Mouse (Mus musculus) gastrocnemius, postnatal 4 days (tissue): Measurements from ENCODE around the gene Ctnnd2. TPM values are rescaled to one million over a fixed set of nuclear protein-coding genes. Genes with fewer than 3 reads are reported as not detected.

ENCODE experiments used
- DNase-seq, 2 experiments: peaks; one replicate each; pipeline ENCODE4 v3.0.0; 2021 to 2022; ENCODE audit warnings: low spot score in 2 of 2, mixed read lengths in 2 of 2
- total RNA-seq, 2 experiments: library from RNA; stranded (reverse); gene quantifications; 2 replicates each; pipeline ENCODE4 v1.2.3; 2021

Gene Ctnnd2
- total RNA-seq, 2 experiments from 2014 or later = 0.27 to 0.36 TPM

DNA sequence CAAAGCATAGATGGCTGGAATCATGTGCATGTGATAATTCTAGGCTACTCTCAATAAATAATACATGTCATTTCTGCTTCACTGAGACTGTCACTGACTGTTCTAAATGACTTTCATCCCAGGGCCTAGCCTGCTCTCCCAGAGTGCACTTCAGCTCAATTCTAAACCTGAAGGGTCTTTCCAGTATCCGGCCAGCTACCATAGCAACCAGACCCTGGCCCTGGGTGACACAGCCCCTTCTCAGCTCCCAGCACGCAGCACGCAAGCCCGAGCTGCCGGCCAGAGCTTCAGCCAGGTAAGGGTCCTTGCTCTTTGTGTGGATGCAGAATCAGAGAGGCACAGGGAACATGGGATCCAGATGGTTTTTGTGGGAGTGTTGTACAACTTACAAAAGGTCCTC, 462.1 kb downstream of the Ctnnd2 start:
- no peak for DNase-seq

DNA sequence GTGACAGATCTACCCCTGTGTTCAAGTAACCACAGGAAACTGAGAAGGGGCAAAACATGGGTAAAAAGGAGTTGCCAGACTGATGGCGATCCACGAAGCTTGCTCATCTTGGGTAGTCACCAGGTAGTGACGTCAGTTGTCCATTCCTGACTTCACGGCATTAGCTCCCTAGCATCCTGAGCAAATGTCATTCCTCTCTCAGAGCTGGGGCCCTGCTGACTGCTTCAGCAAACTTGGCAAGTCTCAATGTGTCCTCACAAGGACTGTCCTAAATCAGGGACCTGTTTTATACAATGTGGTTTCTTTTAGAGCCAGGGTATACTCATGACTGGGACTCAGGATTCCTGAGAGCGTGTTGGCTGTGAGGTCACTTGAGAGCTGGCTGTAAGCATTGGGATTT, 468.3 kb downstream of the Ctnnd2 start:
- DNase-seq = no peak

DNA sequence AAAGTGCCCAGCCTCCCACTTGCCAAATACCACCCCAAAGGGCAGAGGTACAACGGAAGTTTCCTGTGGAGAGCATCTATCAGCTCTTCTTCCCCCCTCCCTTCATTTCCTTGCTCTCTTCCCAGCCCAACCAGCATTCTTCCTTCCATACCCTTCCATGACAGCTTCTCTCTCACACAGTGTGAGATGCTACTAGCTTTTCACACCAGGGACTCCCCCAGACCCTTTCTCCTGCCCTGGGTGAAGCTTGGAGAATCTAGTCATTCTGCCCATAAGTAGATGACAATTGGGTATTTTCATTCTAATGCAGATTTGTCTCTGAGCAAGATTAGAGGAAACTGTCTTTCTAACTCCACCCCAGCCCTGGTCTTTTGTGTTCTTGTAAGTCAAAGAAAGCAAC, 473.3 kb downstream of the Ctnnd2 start:
- DNase-seq = no peak

DNA sequence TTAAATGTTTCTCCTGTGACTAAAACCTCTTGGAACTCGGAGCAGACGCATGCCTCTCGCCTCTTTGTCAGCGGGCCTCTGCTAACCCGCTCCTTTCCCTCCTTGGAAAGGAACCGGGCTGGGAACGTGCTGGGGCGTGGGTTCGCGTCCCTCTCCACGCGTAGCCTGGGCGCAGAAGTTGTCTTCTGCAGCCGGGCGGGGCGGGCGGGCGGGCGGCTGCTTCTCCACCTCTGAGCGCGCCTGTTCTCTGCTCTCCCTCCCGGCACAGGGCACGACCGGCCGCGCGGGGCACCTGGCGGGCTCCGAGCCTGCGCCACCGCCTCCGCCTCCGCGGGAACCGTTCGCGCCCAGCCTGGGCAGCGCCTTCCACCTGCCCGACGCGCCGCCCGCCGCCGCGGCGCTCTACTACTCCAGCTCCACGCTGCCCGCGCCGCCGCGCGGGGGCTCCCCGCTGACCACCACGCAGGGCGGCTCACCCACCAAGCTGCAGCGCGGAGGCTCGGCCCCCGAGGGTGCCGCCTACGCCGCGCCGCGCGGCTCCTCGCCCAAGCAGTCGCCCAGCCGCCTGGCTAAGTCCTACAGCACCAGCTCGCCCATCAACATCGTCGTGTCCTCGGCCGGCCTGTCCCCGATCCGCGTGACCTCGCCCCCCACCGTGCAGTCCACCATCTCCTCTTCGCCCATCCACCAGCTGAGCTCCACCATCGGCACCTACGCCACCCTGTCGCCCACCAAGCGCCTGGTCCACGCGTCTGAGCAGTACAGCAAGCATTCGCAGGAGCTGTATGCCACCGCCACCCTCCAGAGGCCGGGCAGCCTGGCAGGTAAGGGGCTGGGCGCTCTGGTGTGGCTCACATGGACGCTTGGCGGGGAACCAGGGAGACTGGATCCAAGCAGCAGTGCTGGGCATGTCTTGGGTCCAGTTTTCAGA, 474.4 kb downstream of the Ctnnd2 start:
- DNase-seq = peak in 1 of 2 experiments; percentile 8

DNA sequence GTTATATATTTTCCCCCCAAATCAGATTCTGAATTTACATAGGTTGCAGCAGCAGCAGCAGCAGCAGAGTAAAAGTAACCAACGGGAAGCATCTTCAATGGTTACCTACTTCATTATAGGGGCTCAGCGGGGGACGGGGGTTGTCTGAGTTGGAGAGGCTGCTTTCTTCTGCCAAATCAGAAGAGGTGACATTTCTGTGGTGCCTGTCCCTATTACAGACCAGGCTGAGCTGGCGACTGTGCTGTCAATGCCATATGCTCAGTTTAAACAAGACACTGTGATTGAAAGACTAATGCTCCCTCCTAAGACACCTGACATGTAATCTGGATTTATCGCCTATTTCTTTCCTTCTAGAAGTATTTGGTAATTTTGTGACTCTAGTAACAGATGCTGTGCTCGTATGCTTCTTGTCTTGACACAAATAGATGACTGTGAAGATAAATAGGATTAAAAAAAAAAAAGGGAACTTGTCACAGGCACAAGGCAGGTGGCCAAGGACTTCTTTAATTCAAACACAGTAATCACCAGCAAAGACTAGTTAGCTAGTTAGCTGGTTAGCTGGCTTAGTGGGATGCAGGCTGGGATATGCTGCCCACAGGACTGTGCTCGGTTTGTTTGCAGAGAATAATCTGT, 475.4 kb downstream of the Ctnnd2 start:
- no peak for DNase-seq

DNA sequence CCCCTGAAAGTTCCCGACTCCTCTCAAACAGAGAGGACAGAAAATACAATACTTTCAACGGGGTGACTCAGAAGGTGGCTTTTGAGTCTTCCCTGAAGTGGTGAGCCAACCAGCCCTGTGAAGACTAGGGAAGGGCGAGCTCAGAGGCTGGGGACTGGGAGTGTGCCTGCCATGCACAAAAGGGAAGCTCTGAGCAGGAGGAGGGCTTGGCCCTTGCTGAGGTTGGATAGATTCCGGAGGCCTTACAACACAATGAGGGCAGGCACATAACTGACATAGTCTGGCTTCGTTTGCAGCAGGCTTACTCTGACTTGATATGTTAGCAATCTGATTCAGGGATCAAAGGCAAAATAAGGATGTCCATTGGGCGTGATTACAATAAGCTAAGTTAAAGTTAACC, 477.6 kb downstream of the Ctnnd2 start:
- no peak for DNase-seq

DNA sequence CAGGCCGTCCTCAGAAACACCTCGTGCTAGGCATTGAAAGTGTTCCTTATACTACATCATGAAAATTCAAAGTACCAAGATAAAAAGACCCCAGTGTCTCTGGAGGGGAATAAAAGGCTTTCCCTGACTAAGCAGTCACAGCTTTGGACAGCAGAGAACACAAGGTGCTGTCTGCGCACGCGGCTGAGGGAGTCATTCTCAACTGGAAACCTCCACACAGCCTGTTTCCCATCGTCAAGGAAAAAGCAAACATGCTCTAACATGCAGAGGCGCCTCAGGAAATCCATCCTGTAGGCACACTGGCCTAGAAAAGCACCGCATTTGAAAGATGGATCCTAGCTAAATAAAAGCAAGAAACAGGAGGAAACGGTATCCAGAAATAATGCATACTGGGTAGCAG, 483.0 kb downstream of the Ctnnd2 start:
- no peak for DNase-seq

DNA sequence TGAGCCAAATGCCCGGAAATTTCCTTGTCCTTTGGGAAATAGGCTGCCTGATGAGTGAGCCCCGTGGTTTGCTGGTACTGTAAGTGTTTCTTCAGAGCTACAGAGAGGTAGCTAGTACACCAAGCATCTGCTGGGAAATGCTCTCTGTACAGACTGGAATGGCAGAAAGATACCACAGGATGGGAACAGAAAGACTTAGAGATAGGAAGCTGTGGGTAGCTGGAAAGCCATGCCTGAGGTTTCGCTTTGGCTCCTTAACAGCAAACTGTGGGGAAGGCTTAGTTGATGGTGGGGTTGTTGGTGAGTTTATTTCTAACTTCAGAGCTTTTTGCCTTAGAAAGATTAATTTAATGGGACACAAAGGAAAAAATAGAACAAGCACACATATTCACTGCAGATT, 485.2 kb downstream of the Ctnnd2 start:
- no peak for DNase-seq

DNA sequence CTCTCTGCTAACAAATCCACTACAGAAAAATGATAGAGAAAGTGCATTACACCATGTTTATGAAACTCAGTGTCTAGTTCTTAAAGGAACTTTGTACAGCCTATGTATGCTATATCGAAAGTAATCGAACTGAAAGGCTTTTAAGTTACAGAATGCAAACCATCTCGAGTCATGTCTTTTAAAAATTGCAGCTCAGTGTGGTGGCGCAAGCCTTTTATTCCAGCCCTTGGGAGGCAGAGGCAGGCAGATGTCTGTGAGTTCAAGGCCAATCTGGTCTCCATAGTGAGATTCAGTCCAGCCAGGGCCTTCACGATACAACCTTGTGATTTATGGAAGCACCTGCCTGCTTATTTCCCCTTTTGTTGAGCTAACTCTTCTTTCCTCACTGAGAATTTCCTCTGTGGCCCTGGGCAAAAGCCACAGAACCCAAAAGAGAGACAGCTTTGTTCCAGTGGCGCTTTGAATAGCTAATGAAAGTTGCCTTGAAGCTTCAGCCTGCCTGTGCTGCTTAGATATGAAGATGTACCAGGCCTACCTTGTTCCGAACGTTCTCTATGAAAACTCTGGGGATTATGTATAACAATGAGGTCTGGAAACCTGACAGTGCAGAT, 488.3 kb downstream of the Ctnnd2 start:
- DNase-seq = no peak

DNA sequence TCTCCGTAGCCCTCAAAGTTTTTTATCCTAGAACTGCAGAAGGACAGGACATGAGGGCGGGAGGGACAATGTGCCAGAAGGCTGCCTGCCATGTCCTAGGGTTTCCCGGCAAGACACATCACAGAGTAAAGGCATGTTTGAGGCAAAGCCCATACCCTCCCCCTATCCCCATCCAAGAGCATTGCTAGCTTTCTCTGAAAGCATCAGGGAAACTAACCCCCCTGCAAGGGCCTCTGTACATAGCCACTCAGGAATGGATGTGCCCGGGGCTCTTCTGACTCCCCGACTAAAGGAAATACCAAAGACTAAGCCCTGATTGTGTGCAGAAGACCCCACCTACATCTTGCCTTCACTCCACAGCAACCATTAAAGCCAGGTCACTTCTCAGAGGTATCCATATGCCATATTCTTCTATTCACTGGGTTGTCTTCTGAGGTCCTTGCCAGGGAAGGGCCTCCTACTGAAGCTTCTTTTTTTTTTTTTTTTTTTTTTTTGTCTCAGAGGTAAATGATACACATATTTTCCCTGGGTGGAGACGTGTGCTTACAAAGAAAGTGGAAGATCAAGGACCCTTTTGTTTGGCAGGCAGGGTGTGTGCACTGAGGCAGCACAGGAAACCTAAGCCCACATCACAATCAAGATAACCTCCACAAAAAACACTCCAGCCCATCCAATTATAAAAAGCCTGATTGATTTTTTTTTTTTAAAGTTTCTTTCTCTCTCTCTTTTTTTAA, 489.5 kb downstream of the Ctnnd2 start:
- DNase-seq = no peak

DNA sequence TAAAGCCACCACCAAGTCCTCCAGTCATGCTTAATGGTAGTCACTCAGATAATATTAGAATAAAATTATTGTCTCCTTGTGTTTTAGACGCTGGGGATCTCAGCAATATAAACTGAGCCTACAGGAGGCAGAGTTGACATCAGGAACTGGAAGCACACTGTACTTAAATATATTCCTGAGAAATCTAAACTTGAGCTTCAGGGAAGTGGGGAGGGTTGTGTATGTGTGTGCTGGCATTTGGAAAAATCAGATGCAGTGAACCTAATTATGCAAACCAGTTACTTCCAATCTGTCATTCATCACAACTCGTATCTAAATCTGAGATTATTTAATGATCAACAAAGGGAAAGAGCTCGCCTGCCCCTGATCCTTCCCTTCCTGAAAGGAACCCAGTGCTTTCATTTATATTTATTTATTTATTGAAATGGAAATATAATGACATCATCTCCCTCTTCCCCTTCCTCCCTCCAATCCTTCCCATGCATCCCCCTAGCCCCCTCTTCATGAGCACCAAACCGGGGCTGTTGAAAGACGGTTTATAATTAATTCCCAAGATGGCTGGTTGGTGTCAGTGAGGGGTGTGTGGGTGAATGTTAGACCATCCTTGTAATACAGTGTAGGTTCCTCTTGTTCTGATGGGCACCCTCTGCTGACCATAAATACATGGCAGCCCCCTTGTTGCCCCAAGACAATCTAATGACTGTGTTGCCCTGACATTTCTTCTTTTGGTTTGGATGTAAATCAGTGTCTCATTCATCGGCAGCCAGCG, 495.6 kb downstream of the Ctnnd2 start:
- no peak for DNase-seq

DNA sequence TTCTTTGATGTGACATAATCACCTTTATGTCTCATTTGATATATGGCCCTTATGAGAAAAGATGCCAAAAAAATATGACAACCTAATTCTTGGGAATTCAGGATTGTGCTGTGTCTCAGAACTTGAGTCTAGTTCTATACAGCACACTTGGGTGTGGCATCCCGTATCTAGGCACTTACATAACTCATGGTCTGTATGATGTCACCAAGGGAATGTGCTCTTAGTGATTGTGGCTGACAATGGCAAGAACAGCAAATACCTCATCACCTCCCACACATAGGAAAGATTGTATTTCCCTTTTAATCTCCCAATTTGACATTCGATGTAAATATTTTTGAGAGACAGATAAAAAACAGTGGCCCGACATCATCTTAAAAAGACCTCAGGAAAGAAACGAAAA, 509.5 kb downstream of the Ctnnd2 start:
- DNase-seq = no peak

DNA sequence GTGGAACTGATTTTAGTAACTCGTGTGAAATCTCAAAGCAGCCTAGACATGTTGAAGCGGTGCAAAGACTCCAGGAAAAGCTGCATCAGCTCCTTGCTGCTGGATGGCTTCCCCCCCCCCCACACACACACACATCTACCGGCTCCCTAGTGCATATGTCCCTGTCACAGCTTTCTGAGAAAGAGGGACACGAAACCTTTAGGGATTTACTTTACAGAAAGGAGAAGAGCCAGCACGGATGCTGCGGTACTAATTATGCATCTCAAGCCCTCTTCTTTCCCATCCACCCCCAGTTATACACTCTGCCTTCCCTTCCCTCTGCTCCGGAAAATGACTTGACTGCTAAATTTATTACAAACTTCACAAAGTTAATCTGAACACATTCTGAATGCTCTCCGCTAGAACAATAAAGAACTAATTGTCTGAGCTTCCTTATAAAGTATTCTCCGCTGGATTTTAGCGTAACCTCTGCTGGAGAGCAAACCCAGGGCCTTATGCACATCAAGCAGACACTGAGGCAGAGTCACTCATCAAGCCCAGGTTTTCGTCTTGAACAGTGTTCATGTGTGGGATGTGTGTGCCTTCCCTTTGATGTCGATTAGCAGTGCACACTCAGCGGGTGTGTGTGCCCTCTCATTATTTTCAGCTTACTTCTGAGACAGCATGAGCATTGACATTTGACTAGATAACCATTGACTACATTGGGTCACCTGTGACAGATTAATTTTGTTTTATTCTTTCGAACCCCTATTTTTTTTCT, 510.1 kb downstream of the Ctnnd2 start:
- DNase-seq = no peak

DNA sequence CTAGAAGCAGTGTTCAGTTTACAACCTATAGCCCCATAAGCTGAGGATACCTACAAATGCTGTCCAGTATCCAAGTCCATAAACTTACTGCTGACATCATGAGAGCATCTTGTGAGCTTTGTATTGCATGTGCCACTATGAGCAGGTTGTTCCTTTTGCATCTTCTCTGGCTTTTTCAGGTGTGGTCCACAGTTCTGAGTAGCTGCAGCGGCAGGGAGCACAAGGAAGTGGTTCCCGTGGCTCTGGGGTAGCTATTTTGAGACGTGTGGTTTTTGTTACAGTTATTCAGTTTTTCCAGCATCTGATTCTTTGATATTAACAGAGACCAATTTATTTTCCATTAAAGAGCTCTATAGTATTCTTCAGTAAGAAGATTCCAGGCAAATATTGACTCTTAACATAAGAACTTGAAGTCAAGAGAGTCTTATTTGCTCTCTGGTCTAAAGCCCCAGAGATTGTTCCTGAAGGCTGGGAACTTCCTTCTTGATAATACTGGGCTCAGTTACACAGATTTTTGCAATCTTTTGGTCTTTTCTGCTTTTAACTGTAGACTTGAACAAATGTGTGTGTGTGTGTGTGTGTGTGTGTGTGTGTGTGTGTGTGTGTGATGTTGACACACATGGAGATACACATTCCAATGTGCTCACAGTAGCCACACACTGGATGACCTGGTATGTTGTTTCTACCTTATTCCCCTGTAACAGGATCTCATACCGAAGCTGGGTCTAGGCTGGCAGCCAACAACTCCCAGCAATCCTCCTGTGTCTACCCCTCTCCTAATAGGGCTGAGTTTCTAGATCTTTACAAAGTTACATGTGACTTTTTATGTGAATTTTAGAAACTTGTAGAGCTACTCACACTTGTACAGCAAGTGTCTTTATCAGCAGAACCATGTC, 514.1 kb downstream of the Ctnnd2 start:
- DNase-seq = no peak

DNA sequence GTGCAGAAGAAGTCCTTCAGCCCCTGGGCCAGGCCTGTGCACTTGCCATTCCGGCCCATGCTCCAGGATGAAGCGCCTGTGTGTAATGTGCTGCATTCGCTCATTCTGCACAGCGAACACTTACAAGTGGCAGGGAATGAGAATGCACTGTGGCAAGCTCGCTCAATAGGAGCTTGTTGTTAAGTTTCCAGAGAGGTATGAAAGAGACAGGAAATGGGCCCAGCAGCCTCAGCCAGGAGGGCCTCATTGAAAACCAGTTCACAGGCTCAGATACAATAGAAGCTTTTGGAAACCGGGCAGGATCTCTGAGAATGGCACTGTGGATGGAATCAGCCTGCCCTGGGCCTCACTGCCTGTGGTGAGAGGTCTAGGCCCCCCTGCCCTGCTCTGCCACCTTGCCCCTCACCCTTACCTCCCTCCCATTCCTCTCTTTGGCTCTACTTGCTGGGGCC, 521.4 kb downstream of the Ctnnd2 start:
- DNase-seq = no peak

DNA sequence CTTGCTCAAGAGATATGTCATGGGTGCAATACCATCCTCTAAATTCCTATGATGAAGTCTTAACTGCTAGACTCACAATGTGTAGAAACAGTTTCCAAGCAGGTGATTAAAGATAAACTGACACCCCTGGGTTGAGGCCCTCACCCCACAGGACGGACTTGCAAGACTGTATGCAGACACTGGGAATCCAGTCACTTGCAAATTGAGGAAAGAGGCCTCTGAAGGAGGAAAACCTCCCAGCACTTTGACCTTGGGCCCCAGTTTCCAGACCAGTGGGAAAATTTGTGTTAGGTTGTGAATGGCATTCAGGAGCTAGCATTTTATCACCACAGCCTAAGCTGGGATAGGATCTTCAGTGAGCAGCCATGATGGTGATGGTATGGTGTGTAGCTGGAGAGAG, 521.9 kb downstream of the Ctnnd2 start:
- DNase-seq = no peak

DNA sequence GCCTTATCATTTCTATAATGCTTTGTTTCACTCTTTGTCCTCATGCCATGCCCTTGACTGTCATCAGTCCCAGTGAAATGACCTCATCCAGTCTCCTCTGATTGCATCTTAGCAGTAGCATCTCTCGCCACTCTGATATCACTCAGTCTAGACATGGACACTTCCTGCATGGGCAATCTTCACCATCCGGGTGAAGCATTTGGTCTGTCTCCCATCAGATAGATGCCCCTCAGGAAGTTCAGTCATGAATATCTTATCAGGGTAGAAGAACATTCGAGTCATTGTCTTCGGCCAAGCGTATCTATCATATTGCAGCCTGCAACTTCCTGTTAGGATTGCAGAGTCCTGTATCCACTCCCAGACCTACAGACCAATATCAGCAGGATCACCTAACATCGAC, 523.5 kb downstream of the Ctnnd2 start:
- no peak for DNase-seq

DNA sequence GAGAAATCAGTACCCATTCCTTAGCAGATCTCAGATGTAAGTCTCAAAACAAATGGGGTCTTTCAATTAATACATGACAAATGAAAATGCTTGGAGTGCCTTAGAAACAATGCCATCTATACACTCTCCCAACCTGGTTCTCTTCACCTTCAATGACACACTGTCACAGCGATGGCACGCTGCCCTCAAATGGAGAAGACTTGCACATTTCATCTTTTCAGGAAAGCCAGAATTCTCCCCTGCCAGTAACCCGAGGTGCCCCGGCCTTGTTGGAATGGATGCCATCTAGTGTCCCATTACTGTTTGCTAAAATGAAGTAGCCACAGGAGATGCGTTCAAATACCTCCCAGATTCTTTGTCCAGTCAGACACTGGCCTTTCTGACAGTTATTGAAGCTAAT, 525.0 kb downstream of the Ctnnd2 start:
- DNase-seq = no peak

DNA sequence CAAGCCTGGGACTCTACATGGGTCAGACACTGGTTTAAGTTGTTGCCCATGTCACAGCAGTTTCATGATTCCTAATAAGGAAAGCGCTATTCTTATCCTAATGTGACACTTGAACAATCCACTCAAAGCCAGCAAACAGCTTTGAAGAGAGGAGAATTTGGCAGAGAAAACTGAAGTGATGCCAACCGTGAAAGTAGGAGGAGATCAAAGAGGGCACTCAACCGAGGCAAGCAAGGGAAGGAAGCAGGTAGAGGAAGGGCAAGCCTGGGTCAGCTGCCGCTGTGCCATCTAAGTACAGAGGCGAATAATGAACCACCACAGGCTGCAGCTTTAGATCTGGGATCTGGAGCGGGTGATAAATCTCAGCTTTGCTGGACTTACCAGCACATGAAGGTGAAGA, 528.4 kb downstream of the Ctnnd2 start:
- DNase-seq = no peak
